Mouse (Mus musculus): ENCODE measurements around the gene Chrna9. TPM values are rescaled to one million over a fixed set of nuclear protein-coding genes. Genes with fewer than 3 reads are reported as not detected.
A peak's percentile ranks its signal among the peaks of the same experiment; 100 is the strongest.

The Chrna9 gene
- polyA plus RNA-seq, 1 experiment from 2014 or later = 0.59 TPM

DNA sequence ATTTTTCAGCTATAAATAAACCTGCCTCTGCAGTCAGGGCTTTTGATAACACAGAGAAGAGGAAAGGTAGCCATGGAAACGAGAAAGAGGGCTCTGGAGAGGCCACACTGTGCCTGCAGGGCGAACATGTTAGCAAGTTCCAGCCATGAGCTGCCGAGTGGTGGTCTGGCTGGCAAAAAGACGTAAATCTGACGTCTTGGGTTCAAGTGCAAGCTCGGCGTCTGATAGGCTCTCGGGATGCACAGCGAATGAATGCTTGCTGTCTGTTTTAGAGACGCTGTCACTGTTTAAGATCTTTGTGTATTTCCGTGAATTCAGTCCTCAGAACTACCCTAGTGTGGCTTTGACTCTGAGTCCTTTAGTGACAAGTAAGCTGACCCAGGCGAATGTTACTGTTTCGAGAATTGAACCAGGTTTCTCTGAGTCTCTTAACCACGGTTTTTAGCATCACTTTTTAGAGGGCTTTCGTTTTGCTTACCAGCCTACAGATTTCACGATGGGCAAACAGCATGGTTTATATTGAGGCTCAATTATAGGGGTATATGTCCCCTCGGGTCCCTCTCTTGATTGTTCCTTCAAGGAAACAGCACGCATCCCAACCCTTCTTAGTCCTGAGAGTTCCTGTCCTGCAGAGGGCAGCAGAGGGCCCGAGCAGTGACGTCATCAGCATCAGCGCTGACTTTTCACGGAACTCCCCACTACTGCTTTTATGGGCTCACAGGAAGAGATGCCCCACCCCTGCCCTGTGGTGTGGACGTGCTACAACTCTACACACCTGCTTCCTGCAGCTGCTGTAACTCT, 20.8 kb downstream of the Chrna9 start:
- Histone ChIP-seq H3K36me3 (ENCODE audit: control insufficient read depth, insufficient read depth, low read length) (no peaks in the 10 kb centered on the region), H3K4me3 (ENCODE audit: low read depth, low read length) (no peak overlapping the region), H3K27me3 (ENCODE audit: control insufficient read depth, insufficient read depth, low read length) (no peaks in the 10 kb centered on the region), H3K9ac (ENCODE audit: low read length) (no peak overlapping the region), H3K9me3 (ENCODE audit: control insufficient read depth, low read length) (no peaks in the 10 kb centered on the region), H3K4me2 (ENCODE audit: low read depth, severe bottlenecking) (peak overlapping the region; percentile 23; the same call in 1 of the 2 replicates), H3K27ac (replicated peaks; ENCODE audit: low read depth, low read length) (no peak overlapping the region), H3K4me1 (ENCODE audit: control insufficient read depth, insufficient read depth, low read length) (peaks cover under 1% of the 10 kb centered on the region; the same call in 1 of the 2 replicates)
- DNase-seq (ENCODE audit: low spot score) (peak; percentile 92), ATAC-seq (ENCODE audit: insufficient number of reproducible peaks, low FRiP score, low TSS enrichment, low read depth) (peak; percentile 28; the same call in 1 of the 2 replicates)
- 44% methylated on average over 23 of the region's 23 CpGs for WGBS

DNA sequence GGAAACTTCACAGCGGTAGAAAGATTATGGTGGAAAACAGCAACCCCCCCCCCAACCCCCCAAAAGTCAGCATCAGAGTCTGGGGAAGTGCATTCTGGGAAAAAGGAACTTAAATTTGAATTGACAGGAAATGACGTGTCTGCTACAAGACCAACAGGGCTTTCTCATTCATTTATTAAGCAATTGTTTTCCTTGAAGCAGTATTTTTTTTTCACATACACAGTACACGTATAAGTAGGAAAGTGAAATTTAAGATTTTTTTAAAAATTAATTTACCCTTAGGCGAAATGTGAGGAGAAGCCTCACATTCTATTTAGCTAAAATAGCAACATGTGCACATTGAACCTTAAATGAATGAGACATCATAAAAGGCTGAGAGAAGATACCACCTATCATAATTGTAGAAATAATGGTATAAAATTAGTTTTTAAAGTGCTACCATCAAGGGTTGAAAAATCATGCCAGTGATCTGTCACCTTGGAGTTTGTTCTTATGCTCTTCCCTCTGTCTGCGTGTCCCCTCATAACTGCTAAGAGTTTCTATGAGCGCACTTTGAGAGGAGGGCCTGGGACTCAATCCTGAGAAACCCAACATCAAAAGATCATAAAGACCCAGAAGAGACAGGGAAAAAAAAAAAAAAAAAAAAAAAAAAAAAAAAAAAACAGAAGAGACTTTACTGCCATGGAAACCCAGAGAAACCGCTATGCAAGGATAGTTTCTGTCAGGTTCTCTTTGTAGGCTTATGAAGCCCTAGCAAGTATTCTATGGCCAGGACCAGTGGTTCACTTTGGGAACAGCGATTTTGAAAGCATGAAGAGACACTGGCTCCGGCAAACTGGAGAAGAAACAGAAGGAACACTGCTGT, 21.7 kb downstream of the Chrna9 start:
- WGBS = 78% methylated on average over 9 of the region's 9 CpGs
- H3K9ac ChIP-seq (ENCODE audit: low read length) = no peak overlapping the region

DNA sequence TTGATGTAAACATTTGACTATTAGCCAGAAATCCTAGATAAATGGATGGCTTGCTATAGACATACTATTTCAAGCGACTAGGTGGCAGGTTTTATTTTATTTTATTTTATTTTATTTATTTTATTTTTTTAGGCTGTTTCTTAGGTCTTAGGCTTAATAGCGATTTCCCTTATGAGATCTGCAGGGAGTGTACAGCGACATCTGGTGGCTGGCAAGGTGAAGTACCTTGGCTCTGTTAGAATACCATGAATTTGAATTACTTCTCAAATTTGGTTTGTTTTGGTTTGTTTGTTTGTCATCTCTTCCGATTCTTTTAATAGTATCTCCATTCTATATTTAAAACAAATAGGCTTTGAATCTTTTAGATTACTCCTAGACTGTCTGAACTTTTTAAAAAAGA, 23.9 kb downstream of the Chrna9 start:
- 7% methylated on average over 4 of the region's 4 CpGs for WGBS

More for the DNA sequence above, 21.7 kb downstream of the Chrna9 start:
- ATAC-seq (ENCODE audit: insufficient number of reproducible peaks, low FRiP score, low TSS enrichment, low read depth) = no peak
- H3K27ac ChIP-seq (replicated peaks; ENCODE audit: low read depth, low read length) = no peak overlapping the region
- H3K4me2 ChIP-seq (ENCODE audit: low read depth, severe bottlenecking) = peak overlapping the region; percentile 23; the same call in 1 of the 2 replicates
- DNase-seq (ENCODE audit: low spot score) = no peak
- H3K4me3 ChIP-seq (ENCODE audit: low read depth, low read length) = no peak overlapping the region
- no peaks in the 10 kb centered on the region for H3K9me3 ChIP-seq (ENCODE audit: control insufficient read depth, low read length)
- no peaks in the 10 kb centered on the region for H3K4me1 ChIP-seq (ENCODE audit: control insufficient read depth, insufficient read depth, low read length)
- no peaks in the 10 kb centered on the region for H3K36me3 ChIP-seq (ENCODE audit: control insufficient read depth, insufficient read depth, low read length)
- no peaks in the 10 kb centered on the region for H3K27me3 ChIP-seq (ENCODE audit: control insufficient read depth, insufficient read depth, low read length)

DNA sequence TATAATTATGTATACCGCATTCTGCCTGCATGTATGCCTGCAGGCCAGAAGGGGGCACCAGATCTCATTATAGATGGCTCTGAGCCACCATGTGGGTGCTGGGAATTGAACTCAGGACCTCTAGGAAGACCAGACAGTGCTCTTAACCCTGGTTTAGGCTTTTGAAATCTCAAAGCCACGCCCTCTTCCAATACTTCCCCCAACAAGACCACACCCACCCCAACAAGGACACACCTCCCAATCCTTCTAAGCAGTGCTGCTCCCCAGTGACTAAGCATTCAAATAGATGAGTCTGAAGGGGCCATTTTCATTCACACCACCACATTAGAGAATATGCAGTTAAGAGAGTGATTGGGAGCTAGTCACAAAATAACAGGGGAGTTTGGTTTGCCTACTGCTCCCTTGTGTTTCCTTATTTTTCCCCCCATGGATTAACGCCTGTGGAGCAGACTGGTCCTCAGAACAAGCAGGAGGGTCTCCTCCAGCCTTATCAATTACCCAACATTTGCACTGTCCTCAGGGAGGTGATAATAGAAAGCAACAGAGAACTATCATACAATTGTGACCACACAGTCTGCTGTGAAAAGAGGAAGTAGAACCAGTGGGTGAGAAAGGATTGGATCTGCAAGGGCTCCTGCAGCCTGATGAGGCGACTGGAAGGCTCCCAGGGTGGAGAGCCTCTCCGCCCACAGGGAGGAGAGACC, 25.3 kb downstream of the Chrna9 start:
- no peak overlapping the region for H3K27ac ChIP-seq (replicated peaks; ENCODE audit: low read depth, low read length)
- DNase-seq (ENCODE audit: low spot score) = no peak
- H3K9me3 ChIP-seq (ENCODE audit: control insufficient read depth, low read length) = no peaks in the 10 kb centered on the region
- H3K4me1 ChIP-seq (ENCODE audit: control insufficient read depth, insufficient read depth, low read length) = no peaks in the 10 kb centered on the region
- H3K27me3 ChIP-seq (ENCODE audit: control insufficient read depth, insufficient read depth, low read length) = no peaks in the 10 kb centered on the region
- WGBS = 78% methylated on average over 5 of the region's 5 CpGs
- H3K4me2 ChIP-seq (ENCODE audit: low read depth, severe bottlenecking) = no peak overlapping the region
- H3K9ac ChIP-seq (ENCODE audit: low read length) = no peak overlapping the region
- H3K4me3 ChIP-seq (ENCODE audit: low read depth, low read length) = no peak overlapping the region
- H3K36me3 ChIP-seq (ENCODE audit: control insufficient read depth, insufficient read depth, low read length) = no peaks in the 10 kb centered on the region
- ATAC-seq (ENCODE audit: insufficient number of reproducible peaks, low FRiP score, low TSS enrichment, low read depth) = no peak

More for the DNA sequence above, 23.9 kb downstream of the Chrna9 start:
- Histone ChIP-seq H3K9me3 (ENCODE audit: control insufficient read depth, low read length) (no peaks in the 10 kb centered on the region), H3K9ac (ENCODE audit: low read length) (no peak overlapping the region), H3K4me2 (ENCODE audit: low read depth, severe bottlenecking) (no peak overlapping the region), H3K36me3 (ENCODE audit: control insufficient read depth, insufficient read depth, low read length) (no peaks in the 10 kb centered on the region), H3K27ac (replicated peaks; ENCODE audit: low read depth, low read length) (no peak overlapping the region), H3K4me1 (ENCODE audit: control insufficient read depth, insufficient read depth, low read length) (no peaks in the 10 kb centered on the region), H3K4me3 (ENCODE audit: low read depth, low read length) (no peak overlapping the region), H3K27me3 (ENCODE audit: control insufficient read depth, insufficient read depth, low read length) (no peaks in the 10 kb centered on the region)
- ATAC-seq (ENCODE audit: insufficient number of reproducible peaks, low FRiP score, low TSS enrichment, low read depth) (no peak), DNase-seq (ENCODE audit: low spot score) (peak; percentile 54)

DNA sequence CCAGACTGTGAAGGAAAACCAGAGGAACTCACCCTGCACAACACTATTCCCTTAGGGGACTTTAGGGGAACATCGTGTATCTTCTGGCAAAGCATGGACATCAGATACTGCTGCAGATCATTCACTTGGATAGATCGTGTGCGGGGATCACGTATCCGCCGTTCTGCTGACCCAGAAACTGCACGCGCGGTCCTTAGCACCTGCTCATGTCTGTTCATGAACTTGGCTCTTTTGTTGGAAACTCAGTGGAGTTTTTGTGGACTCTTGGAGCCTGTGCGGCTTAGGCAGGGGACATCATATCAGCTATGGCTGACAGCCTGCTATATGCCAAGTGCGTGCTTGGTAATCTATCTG, 25.9 kb downstream of the Chrna9 start:
- Histone ChIP-seq H3K36me3 (ENCODE audit: control insufficient read depth, insufficient read depth, low read length) (no peaks in the 10 kb centered on the region), H3K4me1 (ENCODE audit: control insufficient read depth, insufficient read depth, low read length) (no peaks in the 10 kb centered on the region), H3K9me3 (ENCODE audit: control insufficient read depth, low read length) (no peaks in the 10 kb centered on the region), H3K27me3 (ENCODE audit: control insufficient read depth, insufficient read depth, low read length) (no peaks in the 10 kb centered on the region), H3K9ac (ENCODE audit: low read length) (no peak overlapping the region), H3K4me3 (ENCODE audit: low read depth, low read length) (no peak overlapping the region), H3K27ac (replicated peaks; ENCODE audit: low read depth, low read length) (no peak overlapping the region), H3K4me2 (ENCODE audit: low read depth, severe bottlenecking) (no peak overlapping the region)
- no peak for DNase-seq (ENCODE audit: low spot score)
- no peak for ATAC-seq (ENCODE audit: insufficient number of reproducible peaks, low FRiP score, low TSS enrichment, low read depth)
- WGBS = 88% methylated on average over 11 of the region's 11 CpGs

DNA sequence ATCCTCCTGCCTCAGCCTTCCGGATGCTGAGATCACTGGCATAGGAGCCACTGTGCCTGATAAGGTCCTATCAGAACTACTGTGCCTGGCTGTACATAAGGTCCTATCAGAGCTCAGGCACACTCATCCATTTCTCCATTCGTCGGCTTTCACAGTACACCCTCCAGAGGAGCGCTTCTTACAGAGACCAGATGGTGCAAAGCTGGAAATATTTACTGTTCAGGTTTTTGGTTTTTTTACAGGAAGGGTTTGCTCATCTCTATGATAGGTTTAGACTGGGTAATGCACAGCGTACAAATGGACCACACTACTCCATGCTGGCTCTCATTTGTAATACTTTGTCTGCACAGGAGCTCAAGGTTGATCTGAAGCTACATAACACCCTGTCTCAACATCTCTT, 28.6 kb downstream of the Chrna9 start:
- no peak overlapping the region for H3K27ac ChIP-seq (replicated peaks; ENCODE audit: low read depth, low read length)
- H3K36me3 ChIP-seq (ENCODE audit: control insufficient read depth, insufficient read depth, low read length) = no peaks in the 10 kb centered on the region
- WGBS = 90% methylated on average over 5 of the region's 5 CpGs
- no peak for DNase-seq (ENCODE audit: low spot score)
- H3K27me3 ChIP-seq (ENCODE audit: control insufficient read depth, insufficient read depth, low read length) = no peaks in the 10 kb centered on the region
- ATAC-seq (ENCODE audit: insufficient number of reproducible peaks, low FRiP score, low TSS enrichment, low read depth) = no peak
- H3K9me3 ChIP-seq (ENCODE audit: control insufficient read depth, low read length) = no peaks in the 10 kb centered on the region
- no peak overlapping the region for H3K4me3 ChIP-seq (ENCODE audit: low read depth, low read length)
- H3K4me1 ChIP-seq (ENCODE audit: control insufficient read depth, insufficient read depth, low read length) = no peaks in the 10 kb centered on the region
- H3K4me2 ChIP-seq (ENCODE audit: low read depth, severe bottlenecking) = no peak overlapping the region
- H3K9ac ChIP-seq (ENCODE audit: low read length) = no peak overlapping the region

DNA sequence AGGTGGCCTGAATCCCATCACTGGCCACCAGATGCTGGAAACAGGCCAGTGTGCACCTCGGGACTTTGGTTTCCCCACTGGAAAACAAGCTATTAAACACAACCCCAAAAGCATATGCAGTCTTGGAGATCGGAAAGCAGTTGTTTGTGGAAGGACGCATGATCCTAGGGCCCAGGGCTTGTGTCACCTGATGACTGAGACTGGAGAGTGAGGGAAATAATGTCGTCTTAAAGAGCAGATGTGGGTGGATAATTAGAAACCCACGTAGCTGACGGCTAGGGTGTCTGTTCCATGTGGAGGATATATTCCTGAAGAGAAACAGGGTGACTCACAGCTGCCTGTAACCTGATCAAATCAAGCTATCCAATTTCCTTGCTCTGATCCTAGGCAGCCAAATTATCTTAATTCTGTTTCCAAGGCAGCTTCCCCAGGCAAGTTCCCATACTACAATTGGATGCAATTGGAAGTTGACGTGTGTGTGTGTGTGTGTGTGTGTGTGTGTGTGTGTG, 31.1 kb downstream of the Chrna9 start:
- H3K4me2 ChIP-seq (ENCODE audit: low read depth, severe bottlenecking) = no peak overlapping the region
- H3K27ac ChIP-seq (replicated peaks; ENCODE audit: low read depth, low read length) = no peak overlapping the region
- ATAC-seq (ENCODE audit: insufficient number of reproducible peaks, low FRiP score, low TSS enrichment, low read depth) (no peak), DNase-seq (ENCODE audit: low spot score) (no peak)
- no peaks in the 10 kb centered on the region for H3K4me1 ChIP-seq (ENCODE audit: control insufficient read depth, insufficient read depth, low read length)
- H3K4me3 ChIP-seq (ENCODE audit: low read depth, low read length) = no peak overlapping the region
- 36% methylated on average over 7 of the region's 7 CpGs for WGBS
- no peak overlapping the region for H3K9ac ChIP-seq (ENCODE audit: low read length)
- no peaks in the 10 kb centered on the region for H3K27me3 ChIP-seq (ENCODE audit: control insufficient read depth, insufficient read depth, low read length)
- no peaks in the 10 kb centered on the region for H3K36me3 ChIP-seq (ENCODE audit: control insufficient read depth, insufficient read depth, low read length)
- H3K9me3 ChIP-seq (ENCODE audit: control insufficient read depth, low read length) = no peaks in the 10 kb centered on the region

DNA sequence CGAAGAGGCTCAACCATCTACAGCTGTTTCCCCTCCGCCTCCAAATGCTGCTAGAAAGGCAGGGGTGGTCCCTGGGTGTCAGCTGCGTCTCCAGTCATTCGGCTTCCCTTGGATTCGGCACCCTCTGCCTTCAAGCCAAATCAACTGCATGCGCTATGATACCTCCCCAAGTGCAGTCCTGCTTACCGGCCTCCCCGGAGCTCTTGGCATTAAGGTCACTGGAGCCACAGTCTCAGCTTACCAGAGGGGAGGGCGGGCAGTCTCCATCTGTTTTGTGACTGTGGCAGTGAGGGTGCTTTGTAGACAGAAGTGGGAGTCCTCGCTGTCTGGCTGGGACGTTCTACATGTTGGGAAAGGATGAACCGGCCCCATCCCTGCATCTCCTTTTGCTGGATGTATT, 32.4 kb downstream of the Chrna9 start:
- H3K9me3 ChIP-seq (ENCODE audit: control insufficient read depth, low read length) = no peaks in the 10 kb centered on the region
- no peaks in the 10 kb centered on the region for H3K27me3 ChIP-seq (ENCODE audit: control insufficient read depth, insufficient read depth, low read length)
- H3K36me3 ChIP-seq (ENCODE audit: control insufficient read depth, insufficient read depth, low read length) = no peaks in the 10 kb centered on the region
- no peak overlapping the region for H3K9ac ChIP-seq (ENCODE audit: low read length)
- WGBS = 55% methylated on average over 12 of the region's 12 CpGs
- H3K27ac ChIP-seq (replicated peaks; ENCODE audit: low read depth, low read length) = no peak overlapping the region
- no peak for ATAC-seq (ENCODE audit: insufficient number of reproducible peaks, low FRiP score, low TSS enrichment, low read depth)
- no peak overlapping the region for H3K4me3 ChIP-seq (ENCODE audit: low read depth, low read length)
- no peak for DNase-seq (ENCODE audit: low spot score)
- no peak overlapping the region for H3K4me2 ChIP-seq (ENCODE audit: low read depth, severe bottlenecking)
- no peaks in the 10 kb centered on the region for H3K4me1 ChIP-seq (ENCODE audit: control insufficient read depth, insufficient read depth, low read length)
